Mouse (Mus musculus): ENCODE results near the gene Angptl3.

- no peak for TF ChIP-seq CTCF (IDR thresholded peaks at IDR 0.05; ENCODE audit: low read depth)
- no peak for TF ChIP-seq EP300 (IDR thresholded peaks at IDR 0.05; ENCODE audit: low read depth)
These were observed 57.2 kb downstream of the Angptl3 start for GRCm38 (mm10) chr4:99087760-99088485.
